Mouse (Mus musculus): Measurements from ENCODE around the gene Olfr988. TPM values are rescaled to one million over a fixed set of nuclear protein-coding genes. Genes with fewer than 3 reads are reported as not detected.

Olfr988 gene
- polyA plus RNA-seq (2017; shearing (Covaris generic)): not detected

DNA sequence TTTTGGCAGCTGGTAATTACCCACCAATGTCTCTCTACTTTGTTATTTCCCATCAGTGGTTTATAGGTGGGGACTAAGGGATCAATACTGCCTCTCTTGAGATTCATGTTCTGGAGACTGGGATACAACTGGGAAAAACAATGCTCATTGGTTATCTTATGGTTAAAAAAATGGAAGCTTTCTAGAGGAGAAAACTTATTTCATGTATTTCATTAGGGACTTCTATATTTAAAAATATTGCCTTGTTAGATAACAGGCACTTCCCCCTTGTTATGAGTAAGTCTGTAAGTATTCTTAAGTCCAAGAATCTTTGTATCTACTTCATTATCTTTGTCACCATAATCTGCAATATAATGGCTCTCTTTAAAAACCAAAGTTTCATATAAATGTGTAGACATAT is at the start of gene Olfr988:
Gene Olfr988 (minus strand): TSS at position 101 of the 400 bp plus-strand sequence.

DNA sequence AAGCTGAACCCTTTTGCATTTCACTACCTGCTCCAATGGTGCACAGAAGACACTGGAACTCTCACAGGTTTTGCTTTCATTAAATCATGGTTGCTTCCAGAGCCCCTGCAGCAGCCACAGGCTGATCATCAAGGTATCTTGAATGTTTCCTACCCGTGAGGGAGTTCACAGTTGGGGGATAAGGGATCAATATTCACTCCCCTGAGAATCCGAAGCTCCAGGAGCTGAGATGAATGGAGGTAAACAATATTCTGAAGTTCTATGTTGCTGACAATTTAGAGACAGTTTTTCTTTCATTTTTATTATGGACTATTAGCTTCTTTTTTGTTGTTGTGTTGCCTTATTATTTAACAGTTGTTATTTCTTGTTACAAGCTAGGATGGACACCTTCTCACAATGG is 46.3 kb upstream of the Olfr988 start, which contains the start of gene Olfr992:
Gene Olfr992 (minus strand): TSS at position 101 of the 400 bp plus-strand sequence.

DNA sequence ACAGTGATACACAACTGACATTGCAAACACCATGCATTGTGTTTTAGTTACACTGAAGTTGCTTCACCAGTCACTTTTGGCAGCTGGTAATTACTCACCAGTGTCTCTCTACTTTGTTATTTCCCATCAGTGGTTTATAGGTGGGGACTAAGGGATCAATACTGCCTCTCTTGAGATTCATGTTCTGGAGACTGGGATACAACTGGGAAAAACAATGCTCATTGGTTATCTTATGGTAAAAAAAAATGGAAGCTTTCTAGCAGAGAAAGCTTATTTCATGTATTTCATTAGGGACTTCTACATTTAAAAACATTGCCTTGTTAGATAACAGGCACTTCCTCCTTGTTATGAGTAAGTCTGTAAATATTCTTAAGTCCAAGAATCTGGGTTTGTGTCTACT is 23.8 kb downstream of the Olfr988 start, which contains the start of gene Olfr987:
Gene Olfr987 (minus strand): TSS at position 101 of the 400 bp plus-strand sequence.

Other genes starting within 250 kb of the Olfr988 start
- 0.43 TPM for gene Aplnr, start 227.0 kb downstream of the Olfr988 start, polyA plus RNA-seq (2017; shearing (Covaris generic))
- not detected for gene Lrrc55, start 166.0 kb downstream of the Olfr988 start, polyA plus RNA-seq (2017; shearing (Covaris generic))
- gene Olfr987, start 23.9 kb downstream of the Olfr988 start, polyA plus RNA-seq (2017; shearing (Covaris generic)): not detected
- not detected for gene Olfr992, start 46.2 kb upstream of the Olfr988 start, polyA plus RNA-seq (2017; shearing (Covaris generic))
- gene Olfr993, start 51.6 kb upstream of the Olfr988 start, polyA plus RNA-seq (2017; shearing (Covaris generic)): not detected
- not detected for gene Olfr994, start 73.2 kb upstream of the Olfr988 start, polyA plus RNA-seq (2017; shearing (Covaris generic))
- gene Olfr995, start 80.4 kb upstream of the Olfr988 start, polyA plus RNA-seq (2017; shearing (Covaris generic)): 0.29 TPM
- gene 4833423E24Rik, start 155.8 kb upstream of the Olfr988 start, polyA plus RNA-seq (2017; shearing (Covaris generic)): not detected
- gene Olfr996, start 216.0 kb upstream of the Olfr988 start, polyA plus RNA-seq (2017; shearing (Covaris generic)): not detected
- not detected for gene Olfr998, start 225.7 kb upstream of the Olfr988 start, polyA plus RNA-seq (2017; shearing (Covaris generic))
- gene Olfr1000, start 248.7 kb upstream of the Olfr988 start, polyA plus RNA-seq (2017; shearing (Covaris generic)): 0.27 TPM